ENCODE assay signal across 32 mouse cellular contexts in genomic region chr8:93839113-93839512, GRCm38 (mm10). TPM values are rescaled to one million over a fixed set of nuclear protein-coding genes. Genes with fewer than 3 reads are reported as not detected.
A peak's percentile ranks its signal among the peaks of the same experiment; 100 is the strongest.
DNase-seq lines count a peak whose midpoint lies in the region; ATAC-seq lines count a peak whose summit lies in the region.
"Had no signal": no experiment of that assay in that cellular context is flagged by ENCODE, and none has a peak within 500 bp of the region (broad histone marks: within the 10 kb centered on the region; RNA-seq: fewer than 3 reads in every experiment).

No protein-coding gene starts in this region.

- no peaks in the 10 kb centered on the region for H3K27me3 ChIP-seq in forebrain, embryonic 13.5 days
- no peaks in the 10 kb centered on the region for H3K27me3 ChIP-seq in forebrain, embryonic 11.5 days (ENCODE audit: control insufficient read depth, insufficient read depth, low read length)
- H3K27me3 ChIP-seq in heart, embryonic 12.5 days (replicated peaks): no peaks in the 10 kb centered on the region
- H3K27me3 ChIP-seq in midbrain, embryonic 12.5 days: peaks cover 25% of the 10 kb centered on the region
- peaks cover 95% of the 10 kb centered on the region for H3K27me3 ChIP-seq in midbrain, embryonic 10.5 days (ENCODE audit: low read depth, poor library complexity, severe bottlenecking)
- H3K27me3 ChIP-seq in hindbrain, embryonic 10.5 days (ENCODE audit: insufficient read depth, poor library complexity, severe bottlenecking): no peaks in the 10 kb centered on the region
- H3K27me3 ChIP-seq: heart, embryonic 15.5 days; limb, embryonic 15.5 days; liver, embryonic 13.5 days; neural tube, embryonic 15.5 days had no signal

- ATAC-seq in forebrain, embryonic 13.5 days: peak; percentile 23; the same call in 1 of the 2 replicates
- ATAC-seq in forebrain, embryonic 11.5 days (replicated peaks; ENCODE audit: low FRiP score): no peak; the same call in 1 of the 2 replicates
- ATAC-seq in heart, embryonic 12.5 days (ENCODE audit: insufficient number of reproducible peaks, low FRiP score): no peak
- no peak for ATAC-seq in midbrain, embryonic 12.5 days (ENCODE audit: low FRiP score, low read depth)
- ATAC-seq: intestine, postnatal 0 days; lung, postnatal 0 days; Patski had no signal

- no peaks in the 10 kb centered on the region for H3K9me3 ChIP-seq in forebrain, embryonic 13.5 days (replicated peaks)
- no peaks in the 10 kb centered on the region for H3K9me3 ChIP-seq in forebrain, embryonic 11.5 days (ENCODE audit: control insufficient read depth, low read length)
- H3K9me3 ChIP-seq in heart, embryonic 12.5 days (replicated peaks): no peaks in the 10 kb centered on the region
- H3K9me3 ChIP-seq in midbrain, embryonic 12.5 days: no peaks in the 10 kb centered on the region
- H3K9me3 ChIP-seq in midbrain, embryonic 10.5 days (replicated peaks): no peaks in the 10 kb centered on the region
- no peaks in the 10 kb centered on the region for H3K9me3 ChIP-seq in hindbrain, embryonic 10.5 days
- H3K9me3 ChIP-seq: heart, embryonic 15.5 days; limb, embryonic 10.5 days; limb, embryonic 15.5 days; liver, embryonic 13.5 days; megakaryocyte, embryonic 14.5 days; neural tube, embryonic 15.5 days had no signal

- H3K36me3 ChIP-seq in forebrain, embryonic 13.5 days (ENCODE audit: poor library complexity, severe bottlenecking): peaks cover 13% of the 10 kb centered on the region; the same call in 1 of the 2 replicates
- no peaks in the 10 kb centered on the region for H3K36me3 ChIP-seq in forebrain, embryonic 11.5 days (ENCODE audit: control insufficient read depth, insufficient read depth, low read length)
- no peaks in the 10 kb centered on the region for H3K36me3 ChIP-seq in heart, embryonic 12.5 days
- H3K36me3 ChIP-seq in midbrain, embryonic 12.5 days: no peaks in the 10 kb centered on the region
- H3K36me3 ChIP-seq in midbrain, embryonic 10.5 days: no peaks in the 10 kb centered on the region
- H3K36me3 ChIP-seq in hindbrain, embryonic 10.5 days: no peaks in the 10 kb centered on the region
- H3K36me3 ChIP-seq: G1E; heart, embryonic 15.5 days; limb, embryonic 10.5 days; limb, embryonic 15.5 days; liver, embryonic 13.5 days; neural tube, embryonic 15.5 days had no signal

- no peak for DNase-seq in forebrain, embryonic 11.5 days (ENCODE audit: low spot score)
- no peak for DNase-seq in heart, adult 8-10 months (ENCODE audit: low spot score)
- DNase-seq in midbrain, embryonic 10.5 days (ENCODE audit: low spot score): no peak
- no peak for DNase-seq in hindbrain, embryonic 10.5 days (ENCODE audit: low spot score)
- no peak for DNase-seq in testis, postnatal 14 days (ENCODE audit: low spot score)
- DNase-seq: adrenal gland, postnatal 10 days; cerebellum, adult 18-20 months; cerebellum, postnatal 10 days; gastrocnemius, postnatal 14 days; heart, postnatal 4 days; kidney, postnatal 14 days; liver, embryonic 13.5 days; lung, adult 18-20 months; lung, postnatal 4 days; retina, postnatal 1 day; right cerebral cortex, postnatal 14 days had no signal

- no peak overlapping the region for H3K4me3 ChIP-seq in forebrain, embryonic 13.5 days
- H3K4me3 ChIP-seq in forebrain, embryonic 11.5 days (ENCODE audit: low read depth, low read length): no peak overlapping the region
- no peak overlapping the region for H3K4me3 ChIP-seq in heart, embryonic 12.5 days
- H3K4me3 ChIP-seq in midbrain, embryonic 12.5 days: no peak overlapping the region
- H3K4me3 ChIP-seq in midbrain, embryonic 10.5 days: no peak overlapping the region
- H3K4me3 ChIP-seq in hindbrain, embryonic 10.5 days: no peak overlapping the region
- H3K4me3 ChIP-seq: erythroblast, embryonic 14.5 days; heart, embryonic 15.5 days; limb, embryonic 10.5 days; limb, embryonic 15.5 days; liver, embryonic 13.5 days; megakaryocyte, embryonic 14.5 days; neural tube, embryonic 15.5 days had no signal

- H3K4me1 ChIP-seq in forebrain, embryonic 13.5 days: peaks cover 94% of the 10 kb centered on the region
- H3K4me1 ChIP-seq in forebrain, embryonic 11.5 days (replicated peaks; ENCODE audit: control insufficient read depth, insufficient read depth, low read length): peaks cover 13% of the 10 kb centered on the region; the same call in 1 of the 2 replicates
- H3K4me1 ChIP-seq in heart, embryonic 12.5 days (replicated peaks): peaks cover 60% of the 10 kb centered on the region
- H3K4me1 ChIP-seq in midbrain, embryonic 12.5 days: peaks cover 68% of the 10 kb centered on the region
- H3K4me1 ChIP-seq in midbrain, embryonic 10.5 days: peaks cover 66% of the 10 kb centered on the region
- peaks cover 49% of the 10 kb centered on the region for H3K4me1 ChIP-seq in hindbrain, embryonic 10.5 days (replicated peaks)
- H3K4me1 ChIP-seq: liver, embryonic 13.5 days had no signal

- no peak overlapping the region for H3K4me2 ChIP-seq in forebrain, embryonic 13.5 days
- no peak overlapping the region for H3K4me2 ChIP-seq in forebrain, embryonic 11.5 days (ENCODE audit: low read depth, low read length, severe bottlenecking)
- peak overlapping the region; percentile 10; the same call in 1 of the 2 replicates for H3K4me2 ChIP-seq in heart, embryonic 12.5 days
- no peak overlapping the region for H3K4me2 ChIP-seq in midbrain, embryonic 12.5 days (replicated peaks)
- H3K4me2 ChIP-seq: heart, embryonic 15.5 days; hindbrain, embryonic 14.5 days; limb, embryonic 15.5 days; liver, embryonic 13.5 days; neural tube, embryonic 15.5 days had no signal

- 0 out of 2 replicates have a peak overlapping the region, but pooled peaks have one; percentile 16 for H3K9ac ChIP-seq in forebrain, embryonic 13.5 days
- no peak overlapping the region for H3K9ac ChIP-seq in forebrain, embryonic 11.5 days (ENCODE audit: low read length)
- no peak overlapping the region for H3K9ac ChIP-seq in heart, embryonic 12.5 days
- 0 out of 2 replicates have a peak overlapping the region, but pooled peaks have one; percentile 15 for H3K9ac ChIP-seq in midbrain, embryonic 12.5 days (replicated peaks)
- H3K9ac ChIP-seq: heart, embryonic 15.5 days; hindbrain, embryonic 14.5 days; limb, embryonic 15.5 days; liver, embryonic 13.5 days; neural tube, embryonic 15.5 days had no signal

- no peak overlapping the region for H3K27ac ChIP-seq in forebrain, embryonic 13.5 days
- H3K27ac ChIP-seq in forebrain, embryonic 11.5 days (ENCODE audit: low read depth, low read length): no peak overlapping the region
- 0 out of 2 replicates have a peak overlapping the region, but pooled peaks have one; percentile 17 for H3K27ac ChIP-seq in heart, embryonic 12.5 days (ENCODE audit: poor library complexity, severe bottlenecking)
- no peak overlapping the region for H3K27ac ChIP-seq in midbrain, embryonic 12.5 days (replicated peaks)
- H3K27ac ChIP-seq in midbrain, embryonic 10.5 days (replicated peaks): no peak overlapping the region
- H3K27ac ChIP-seq in hindbrain, embryonic 10.5 days: no peak overlapping the region
- H3K27ac ChIP-seq: heart, embryonic 15.5 days; hindbrain, embryonic 14.5 days; limb, embryonic 10.5 days; limb, embryonic 15.5 days; liver, embryonic 13.5 days; neural tube, embryonic 15.5 days had no signal

- WGBS in forebrain, embryonic 13.5 days: 22% methylated on average over 8 of the region's 8 CpGs
- 20% methylated on average over 8 of the region's 8 CpGs for WGBS in forebrain, embryonic 11.5 days
- 29% methylated on average over 8 of the region's 8 CpGs for WGBS in heart, embryonic 12.5 days
- WGBS in midbrain, embryonic 12.5 days: 11% methylated on average over 8 of the region's 8 CpGs
- WGBS in midbrain, embryonic 10.5 days: 15% methylated on average over 8 of the region's 8 CpGs
- WGBS in hindbrain, embryonic 10.5 days: 28% methylated on average over 8 of the region's 8 CpGs

RNA-seq across cellular contexts. Expression of gene Gnao1, which starts 29.3 kb away (rescaled TPM):
- 86.2 and 99.4 TPM in 2 replicates for polyA plus RNA-seq in forebrain, embryonic 13.5 days (2015; fragmentation: Nextera tagmentation; extraction: Ambion mirVana)
- 45.5 and 48.2 TPM in 2 replicates for polyA plus RNA-seq in forebrain, embryonic 11.5 days (2014; fragmentation: Nextera tagmentation; extraction: Ambion mirVana)
- 18.7 and 19.3 TPM in 2 replicates for polyA plus RNA-seq in heart, embryonic 12.5 days (2016; fragmentation: Nextera tagmentation; extraction: Ambion mirVana)
- total RNA-seq in heart, adult 8-10 months (2022): 10 to 100 TPM; 18.5 to 26.9 (median 21.6) TPM
- 77.6 and 86.0 TPM in 2 replicates for polyA plus RNA-seq in midbrain, embryonic 12.5 days (2016; fragmentation: Nextera tagmentation; extraction: Ambion mirVana)
- polyA plus RNA-seq in midbrain, embryonic 10.5 days (2016; fragmentation: Nextera tagmentation; extraction: Ambion mirVana): 13.1 and 25.4 TPM in 2 replicates
- polyA plus RNA-seq in hindbrain, embryonic 10.5 days (2016; fragmentation: Nextera tagmentation; extraction: Ambion mirVana): 16.2 and 32.7 TPM in 2 replicates
- total RNA-seq: common myeloid progenitor, adult 5-6 weeks; granulocyte monocyte progenitor cell, adult 5-6 weeks had no signal
- polyA plus RNA-seq: G1E had no signal

Comparison
In these comparisons a context has a peak if more than half of its experiments do, and no peak if none do; other contexts are left out.
1. H3K9ac ChIP-seq: peak in forebrain, embryonic 13.5 days (single experiment) and midbrain, embryonic 12.5 days (single experiment); none in forebrain, embryonic 11.5 days (single experiment) and heart, embryonic 12.5 days (single experiment).